Mouse (Mus musculus) retina, adult 2 months (tissue): ENCODE measurements around the gene Nkrf.
A peak's percentile ranks its signal among the peaks of the same experiment; 100 is the strongest.
"Not testable (repeated sequence)": the region's sequence is repeated elsewhere in the genome, so short reads cannot be mapped to it uniquely, and the experiment has no call there.

ENCODE experiments used
- DNase-seq: peaks from one replicate; pipeline ENCODE4 v3.0.0-alpha.2; 2012; ENCODE audit warnings: low read depth, low spot score

The Nkrf gene

DNA sequence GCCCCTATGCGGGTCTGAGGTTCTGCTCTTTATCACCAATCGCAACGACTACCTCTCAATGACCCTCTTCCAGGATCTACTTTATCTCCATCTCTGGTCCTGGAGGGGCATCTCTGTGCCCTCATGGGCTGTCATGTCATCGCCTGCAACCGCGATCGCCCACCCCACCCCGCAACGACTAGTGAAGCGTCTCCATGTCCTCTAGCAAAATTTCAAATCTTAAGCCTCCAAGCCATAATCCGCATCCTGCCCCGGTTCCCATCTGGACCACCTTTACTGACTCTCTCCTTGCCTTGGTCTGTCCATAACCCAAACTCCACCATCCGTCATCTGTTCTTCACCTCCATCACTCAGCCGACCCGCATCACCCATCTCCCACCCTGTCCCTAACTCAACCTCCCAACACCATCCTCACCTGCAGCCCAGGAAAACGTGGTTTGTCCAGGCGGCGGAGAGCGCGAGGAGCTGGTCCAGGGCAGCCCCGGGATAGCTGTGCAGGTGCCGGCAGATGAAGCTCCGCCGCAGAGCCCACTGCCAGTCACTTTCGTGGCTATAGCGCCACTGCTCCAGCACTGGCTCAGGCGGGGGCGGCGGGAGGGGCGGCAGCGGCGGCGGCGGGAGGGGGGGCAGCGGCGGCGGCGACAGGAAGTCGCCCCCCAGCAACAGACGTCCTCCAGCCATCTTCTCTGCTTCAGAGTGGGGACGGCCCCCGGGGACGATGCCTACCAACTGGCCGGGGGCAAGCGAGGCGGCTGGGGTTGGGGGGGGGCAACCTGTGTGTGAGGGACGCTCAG is at the start of gene Nkrf:
Nkrf (minus strand) TSS at position 579 of the 794 bp plus-strand sequence.
- no peak for DNase-seq

DNA sequence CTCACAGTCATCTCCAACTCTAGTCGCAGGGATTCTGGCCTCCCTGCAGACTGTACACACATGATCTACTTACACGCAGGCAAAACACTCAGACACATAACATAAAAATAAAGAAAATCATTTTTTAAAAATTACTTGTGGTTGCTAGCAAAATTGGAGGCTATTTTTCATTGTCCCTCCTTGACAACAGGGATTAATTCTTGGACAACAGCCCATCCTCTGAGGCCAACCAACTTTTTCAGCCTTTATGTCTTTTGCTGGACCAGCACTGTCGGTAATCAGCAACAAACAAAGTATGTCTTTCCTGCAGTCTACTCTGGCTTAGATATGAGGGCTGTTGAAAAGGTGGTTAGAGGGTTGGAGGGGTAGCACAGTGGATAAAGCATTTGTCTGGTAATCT is 38.4 kb upstream of the Nkrf start:
- no peak for DNase-seq

DNA sequence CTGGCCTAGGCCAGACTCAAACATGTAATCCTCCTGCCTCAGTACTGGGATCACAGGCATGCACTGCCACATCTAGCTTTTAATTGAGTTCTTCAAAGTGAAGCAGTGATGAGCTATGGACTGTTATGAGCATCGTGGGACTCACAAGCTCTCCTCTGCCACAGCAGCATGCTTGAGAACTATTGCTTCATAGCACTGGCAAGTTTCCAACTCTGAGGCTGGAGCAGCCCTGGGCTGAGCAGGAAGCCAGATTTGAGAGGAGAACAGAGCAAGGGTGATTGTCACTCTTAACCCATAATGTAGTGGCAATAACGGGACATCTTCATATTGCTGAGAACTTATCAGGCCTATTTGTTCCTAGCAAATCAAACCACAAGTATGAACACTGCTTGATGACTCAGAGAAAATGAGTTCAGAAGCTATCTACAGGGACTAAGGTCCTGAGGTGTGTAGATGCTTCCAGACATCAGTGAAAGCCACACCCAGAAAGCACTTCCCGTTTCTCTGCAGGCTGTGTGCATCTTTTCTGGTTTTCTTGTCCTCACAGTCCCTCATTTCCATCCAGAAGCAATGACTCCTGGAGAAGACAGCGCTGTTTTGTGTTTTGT is 37.2 kb upstream of the Nkrf start:
- DNase-seq = no peak

DNA sequence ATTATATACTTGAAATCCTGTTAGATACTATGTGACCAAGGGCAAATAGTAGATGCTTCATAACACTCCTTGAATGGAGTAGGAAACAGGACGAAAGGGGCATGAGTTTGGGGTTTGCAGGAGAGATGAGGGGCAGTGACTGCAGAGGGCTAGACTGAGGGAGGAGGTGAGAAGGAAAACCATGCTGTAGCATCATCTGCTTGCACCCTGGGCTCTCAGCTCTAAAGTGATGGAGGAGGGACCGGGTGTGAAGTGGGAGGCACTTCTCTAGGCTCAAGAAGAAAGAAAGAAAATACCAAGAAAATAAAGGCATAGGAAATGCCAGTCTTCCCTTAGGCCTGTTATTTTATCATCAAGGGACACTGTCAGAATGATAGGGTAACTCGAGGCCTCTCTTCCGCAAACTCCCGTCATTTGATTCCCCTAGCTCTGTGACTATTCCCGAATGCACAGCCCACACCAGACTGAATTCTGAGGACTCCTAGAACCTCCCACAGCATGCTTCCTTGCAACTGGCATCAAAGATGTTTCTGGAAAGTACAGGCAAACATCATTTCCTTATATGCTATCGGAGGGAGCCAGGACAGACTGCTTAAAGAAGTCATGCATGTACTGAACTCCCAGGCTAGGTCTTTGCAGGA is 32.7 kb upstream of the Nkrf start:
- no peak for DNase-seq

DNA sequence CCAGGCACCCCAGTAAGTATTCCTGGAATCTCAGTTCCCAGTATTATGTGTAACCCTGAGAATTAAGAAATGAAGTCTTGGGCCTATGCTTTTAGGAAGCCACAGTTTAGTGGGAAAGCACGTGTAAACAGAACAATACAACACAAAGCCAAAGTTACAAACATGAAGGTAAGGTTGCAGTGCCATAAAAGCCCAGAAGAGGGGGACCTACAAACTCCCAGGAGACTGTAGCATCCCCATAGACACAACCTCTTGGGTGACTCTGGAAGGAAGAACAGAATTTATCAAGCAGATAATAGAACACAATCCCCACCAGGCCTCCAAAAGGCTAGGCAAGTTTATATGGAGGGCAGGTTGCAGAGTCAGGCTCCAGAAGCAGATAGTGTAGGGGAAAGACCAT is 27.9 kb upstream of the Nkrf start:
- no peak for DNase-seq

DNA sequence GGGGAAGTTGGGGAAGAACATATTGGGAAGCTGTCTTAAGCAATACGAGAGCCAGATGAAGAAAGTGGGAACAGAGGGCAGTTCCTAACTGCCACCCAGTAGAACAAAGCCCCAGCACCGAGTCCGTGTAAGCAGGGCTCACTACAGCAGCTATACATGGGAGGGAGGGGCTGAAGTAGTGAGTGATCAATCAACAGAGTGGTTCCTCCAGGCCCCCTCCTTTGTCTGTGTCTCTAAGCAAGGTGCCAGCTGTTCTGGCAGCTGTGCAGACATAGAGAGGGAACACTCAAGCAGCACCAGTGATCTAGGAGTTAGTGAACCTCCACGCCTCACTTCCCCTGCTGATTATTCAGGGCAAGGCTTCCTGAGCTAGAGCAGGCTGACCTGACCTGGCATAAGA is 27.0 kb upstream of the Nkrf start:
- DNase-seq = no peak

DNA sequence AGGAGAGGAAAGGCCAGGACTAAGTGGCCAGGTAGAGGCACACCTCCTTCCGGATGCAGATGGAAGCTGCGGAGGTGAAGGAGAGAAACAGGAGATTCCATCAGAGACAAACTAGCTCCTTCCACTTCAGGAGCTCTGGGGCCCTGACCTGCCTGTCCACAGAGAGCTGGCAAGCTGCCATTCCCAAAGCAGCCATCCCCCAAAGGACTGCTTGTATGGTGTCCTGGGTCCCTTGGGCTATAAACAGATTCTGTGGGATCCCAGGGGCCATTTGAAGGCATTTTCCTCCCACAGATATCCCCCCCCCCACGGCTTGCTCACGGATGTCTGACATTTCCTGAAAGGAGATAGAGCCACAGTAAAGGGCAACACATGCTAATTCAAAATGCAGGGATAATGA is 26.1 kb upstream of the Nkrf start:
- DNase-seq = no peak

DNA sequence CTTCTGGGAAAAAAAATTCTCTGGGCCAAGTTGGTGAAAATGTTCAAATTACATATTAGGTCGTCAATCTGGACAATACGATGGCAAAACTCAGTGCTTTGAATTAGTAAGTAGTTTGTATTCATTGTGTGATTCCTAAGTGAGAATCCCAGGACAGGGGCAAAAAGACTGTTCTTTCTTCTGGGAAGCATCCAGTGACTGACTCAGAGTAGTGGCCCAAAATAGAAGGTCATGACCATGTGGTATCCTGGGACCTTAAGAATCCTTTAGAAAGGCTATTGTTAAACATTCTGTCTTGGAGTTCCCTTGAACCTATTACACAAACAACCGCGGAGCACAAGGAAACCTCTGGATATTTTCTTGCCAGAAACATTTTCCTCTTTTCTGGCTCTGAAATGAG is 18.6 kb upstream of the Nkrf start:
- DNase-seq = no peak

- DNase-seq = no peak
Observed at GRCm38 (mm10) chrX:36917749-36918148, 15.1 kb upstream of the Nkrf start.

DNA sequence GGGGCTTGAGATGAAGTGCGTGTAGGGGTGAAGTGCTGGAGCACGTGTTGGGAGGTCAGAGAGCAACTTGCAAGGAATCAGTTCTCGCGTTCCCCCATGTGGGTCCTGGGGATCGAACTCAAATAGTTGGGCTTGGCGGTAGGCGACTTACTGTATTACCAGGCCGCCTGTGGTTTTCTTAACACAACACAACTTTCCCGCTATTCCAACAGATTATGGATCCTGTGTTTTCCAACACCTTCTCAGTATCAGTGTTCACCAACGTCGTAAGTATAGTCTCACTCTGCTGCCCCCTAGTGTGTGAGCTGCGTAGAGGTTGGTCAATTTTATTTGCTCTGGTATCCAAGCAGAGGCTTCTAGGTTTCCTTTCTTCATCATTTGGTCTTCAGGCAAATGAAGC is 8.6 kb upstream of the Nkrf start:
- no peak for DNase-seq

GRCm38 (mm10) chrX:36906539-36906938 is 3.8 kb upstream of the Nkrf start:
- DNase-seq = no peak

GRCm38 (mm10) chrX:36903115-36903768 is 543 bp upstream of the Nkrf start:
- peak; percentile 78 for DNase-seq

DNA sequence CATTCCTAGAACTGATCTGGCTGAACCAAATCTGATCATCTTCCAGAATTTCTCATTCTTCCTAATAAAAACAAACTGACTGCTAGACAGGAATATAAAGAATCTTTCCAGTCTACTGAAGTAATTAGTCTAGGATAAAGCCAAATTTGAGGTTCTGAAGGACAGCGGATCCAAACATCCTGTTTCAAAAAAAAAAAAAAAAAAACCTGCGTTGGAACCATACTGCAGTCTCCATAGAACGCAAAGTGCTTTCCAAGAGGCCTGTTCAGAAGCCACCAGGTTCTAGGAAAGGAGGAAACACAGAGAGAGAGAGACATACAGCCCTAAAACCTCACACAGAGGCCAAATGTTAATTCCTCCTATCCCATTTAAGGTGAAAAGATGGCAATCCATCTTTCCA is 1.0 kb downstream of the Nkrf start:
- no peak for DNase-seq

DNA sequence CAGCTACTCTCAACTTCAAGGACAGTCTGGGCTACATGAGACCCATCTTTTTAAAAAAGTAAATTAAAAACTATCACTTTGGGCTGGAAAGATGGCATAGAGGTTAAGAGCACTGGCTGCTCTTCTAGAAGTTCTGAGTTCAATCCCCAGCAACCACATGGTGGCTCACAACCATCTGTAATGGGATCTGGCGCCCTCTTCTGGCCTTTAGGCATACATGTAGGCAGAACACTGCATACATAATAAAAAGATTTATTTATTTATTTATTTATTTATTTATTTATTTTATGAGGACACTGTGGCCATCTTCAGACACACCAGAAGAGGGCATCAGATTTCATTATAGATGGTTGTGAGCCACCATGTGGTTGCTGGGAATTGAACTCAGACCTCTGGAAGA is 3.8 kb downstream of the Nkrf start:
- not testable (repeated sequence) for DNase-seq

- DNase-seq = no peak
Observed at GRCm38 (mm10) chrX:36884719-36885118, 18.0 kb downstream of the Nkrf start.

DNA sequence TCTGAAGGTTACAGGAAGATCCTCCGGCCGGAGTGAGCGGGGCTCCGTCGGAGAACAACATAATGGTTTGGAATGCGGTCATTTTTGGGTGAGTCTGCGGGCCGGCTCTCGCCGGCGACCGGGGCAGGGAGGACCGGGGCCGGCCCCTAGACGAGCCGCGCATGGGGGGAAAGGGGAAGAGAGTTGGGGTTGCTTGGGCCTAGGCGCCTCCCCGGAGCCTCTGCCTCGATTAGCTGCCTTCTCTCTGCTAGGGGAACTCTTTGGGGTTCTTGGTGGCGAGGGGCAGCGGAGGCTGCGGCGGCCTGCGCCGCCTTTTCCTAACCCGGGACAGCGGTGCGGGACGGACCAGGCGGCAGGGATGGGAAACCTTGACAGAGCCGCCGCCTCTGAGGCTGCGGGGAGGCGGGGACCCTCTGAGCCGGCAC is 28.0 kb downstream of the Nkrf start:
- no peak for DNase-seq

DNA sequence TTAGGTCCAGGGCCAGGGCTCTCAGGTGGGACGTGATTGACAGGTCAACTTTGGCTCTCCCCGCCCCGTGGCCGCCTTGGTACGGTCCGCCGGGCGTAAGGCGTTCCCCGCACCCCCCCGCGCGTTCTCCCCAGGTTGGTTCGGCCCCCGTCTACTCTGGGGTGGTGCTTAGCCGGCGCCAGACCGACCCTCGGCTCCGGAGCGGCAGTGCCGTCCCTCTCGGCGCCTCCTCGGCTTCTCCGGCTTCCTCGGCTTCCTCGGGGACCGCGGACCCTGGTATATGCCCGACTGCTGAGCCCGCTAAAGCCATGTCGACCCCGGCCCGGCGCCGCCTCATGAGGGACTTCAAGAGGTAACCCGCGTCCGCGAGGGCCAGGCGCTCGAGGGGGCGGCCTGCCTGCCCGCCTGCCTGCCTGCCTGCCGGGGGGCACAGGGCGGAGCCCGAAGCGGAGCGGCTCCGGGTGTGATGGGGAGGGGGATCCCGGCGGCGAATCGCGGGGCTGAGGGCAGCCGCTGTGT is 28.5 kb downstream of the Nkrf start:
- peak; percentile 76 for DNase-seq

GRCm38 (mm10) chrX:36873765-36874164 is 28.9 kb downstream of the Nkrf start, which contains the start of the genes Ube2a and C330007P06Rik:
Ube2a (plus strand) TSS chrX:36873900.
C330007P06Rik (minus strand) TSS chrX:36874111.
- DNase-seq = no peak

GRCm38 (mm10) chrX:36870372-36870771 is 32.3 kb downstream of the Nkrf start:
- no peak for DNase-seq

GRCm38 (mm10) chrX:36864609-36865328 is 37.9 kb downstream of the Nkrf start:
- DNase-seq = no peak
